Mouse (Mus musculus) kidney, embryonic 16.5 days (tissue): ENCODE measurements around the gene Txnrd2. TPM values are rescaled to one million over a fixed set of nuclear protein-coding genes. Genes with fewer than 3 reads are reported as not detected.

Experiments used
- ATAC-seq: fragments of 200-750 bp; cut with Nextera tagmentation; 2 replicates; pipeline ENCODE4 v1.8.0; 2017; ENCODE audit warnings: moderate TSS enrichment; ENCODE audit not compliant: low FRiP score, low TSS enrichment
- H3K27ac ChIP-seq: fragments of 300-500 bp; sonication (generic); 2 replicates; pipeline ENCODE4 v1.5.1; 2014; ENCODE audit warnings: low read length
- H3K27me3 ChIP-seq: fragments of 300-500 bp; sonication (generic); 2 replicates; pipeline ENCODE4 v1.6.1; 2014; ENCODE audit warnings: low read length, control low read depth, mixed read lengths; ENCODE audit not compliant: insufficient read depth
- H3K36me3 ChIP-seq: fragments of 300-500 bp; sonication (generic); 2 replicates; pipeline ENCODE4 v1.6.1; 2014; ENCODE audit warnings: low read length, control low read depth, mixed read lengths; ENCODE audit not compliant: insufficient read depth
- H3K4me1 ChIP-seq: fragments of 300-500 bp; sonication (generic); 2 replicates; pipeline ENCODE4 v1.6.1; 2014; ENCODE audit warnings: low read length, control low read depth, mixed read lengths; ENCODE audit not compliant: insufficient read depth
- H3K4me2 ChIP-seq: fragments of 300-500 bp; sonication (generic); replicated peaks from 2 replicates; pipeline ENCODE4 v1.6.1; 2014; ENCODE audit warnings: low read depth, low read length
- H3K4me3 ChIP-seq: fragments of 300-500 bp; sonication (generic); 2 replicates; pipeline ENCODE4 v1.5.1; 2014; ENCODE audit warnings: mild to moderate bottlenecking, low read length
- H3K9ac ChIP-seq: fragments of 300-500 bp; sonication (generic); replicated peaks from 2 replicates; pipeline ENCODE4 v1.6.1; 2014; ENCODE audit warnings: low read length
- H3K9me3 ChIP-seq: fragments of 300-500 bp; sonication (generic); 2 replicates; pipeline ENCODE4 v1.6.1; 2016; ENCODE audit warnings: low read length, control low read depth
- WGBS: fragments of 180-500 bp; shearing (Covaris S2); extraction: QIAGEN DNeasy Blood & Tissue Kit; methylation state at CpG from one replicate; pipeline ENCODE4 v1.1.7; 2014; 5-methylcytosine and 5-hydroxymethylcytosine counted together
- polyA plus RNA-seq: library from polyadenylated mRNA; unstranded; fragments of >200 nt; fragmentation: Nextera tagmentation; extraction: Ambion mirVana; gene quantifications from 2 replicates; pipeline ENCODE4 v1.2.1, GENCODE M21; 2015

Gene Txnrd2
- polyA plus RNA-seq, 1 experiment from 2014 or later, result 35.2 TPM

GRCm38 (mm10) chr16:18403285-18403684, 22.9 kb upstream of the Txnrd2 start:
- H3K36me3 ChIP-seq, result peaks cover 39% of the 10 kb centered on the region
- no peak for ATAC-seq
- H3K4me3 ChIP-seq, result no peak overlapping the region
- no peak overlapping the region for H3K4me2 ChIP-seq
- H3K27me3 ChIP-seq, result no peaks in the 10 kb centered on the region
- WGBS, result 83% methylated on average over 12 of the region's 12 CpGs
- peaks cover 7% of the 10 kb centered on the region; the same call in 1 of the 2 replicates for H3K4me1 ChIP-seq
- no peak overlapping the region for H3K9ac ChIP-seq
- H3K9me3 ChIP-seq, result no peaks in the 10 kb centered on the region
- H3K27ac ChIP-seq, result no peak overlapping the region

DNA sequence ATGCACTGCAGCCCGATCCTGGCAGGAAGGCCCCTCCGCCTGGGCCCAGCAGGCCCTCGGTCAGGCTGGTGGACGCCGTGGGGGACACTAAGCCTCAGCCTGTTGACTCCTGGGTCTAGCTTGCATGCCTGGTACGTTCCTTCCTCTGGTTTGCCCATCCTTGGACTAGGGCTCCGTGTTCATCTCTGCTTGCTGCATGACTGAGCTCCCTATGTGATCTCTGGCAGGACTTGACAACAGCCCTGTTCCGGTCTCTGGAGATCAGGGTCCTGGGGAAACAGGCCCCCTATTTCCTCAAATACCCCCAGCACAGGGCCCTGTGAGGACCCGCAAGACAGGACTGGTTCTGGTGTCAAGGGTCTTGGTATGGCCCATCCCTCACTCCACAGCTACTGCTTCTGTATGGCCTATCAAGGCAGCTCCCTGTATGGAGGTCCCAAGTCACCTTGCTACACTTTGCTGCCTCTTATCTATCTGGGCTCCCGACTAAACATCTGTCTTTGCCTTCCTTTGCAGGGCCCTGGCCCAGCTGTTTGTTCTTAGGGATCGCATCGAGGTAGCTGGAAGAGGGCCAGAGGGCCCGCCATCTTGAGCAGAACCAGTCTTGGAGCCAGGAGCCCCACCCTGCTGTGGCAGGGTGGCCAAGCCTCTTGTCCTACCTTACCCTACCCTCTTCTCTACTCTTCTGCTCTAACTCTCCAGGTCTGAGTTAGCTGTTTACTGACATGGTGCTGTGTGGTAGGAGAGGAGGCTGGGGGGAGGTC, 20.9 kb upstream of the Txnrd2 start:
- Histone ChIP-seq H3K27ac (no peak overlapping the region), H3K27me3 (no peaks in the 10 kb centered on the region), H3K9ac (no peak overlapping the region), H3K4me1 (peaks cover 14% of the 10 kb centered on the region), H3K4me2 (no peak overlapping the region), H3K4me3 (no peak overlapping the region), H3K36me3 (peaks cover 33% of the 10 kb centered on the region), H3K9me3 (no peaks in the 10 kb centered on the region)
- no peak for ATAC-seq
- WGBS, result 86% methylated on average over 13 of the region's 13 CpGs

GRCm38 (mm10) chr16:18405876-18406275, 20.3 kb upstream of the Txnrd2 start:
- 70% methylated on average over 2 of the region's 2 CpGs for WGBS
- Histone ChIP-seq H3K9ac (no peak overlapping the region), H3K4me1 (peaks cover 15% of the 10 kb centered on the region), H3K4me2 (no peak overlapping the region), H3K27me3 (no peaks in the 10 kb centered on the region), H3K4me3 (no peak overlapping the region), H3K27ac (no peak overlapping the region), H3K9me3 (no peaks in the 10 kb centered on the region), H3K36me3 (peaks cover 37% of the 10 kb centered on the region)
- no peak for ATAC-seq

DNA sequence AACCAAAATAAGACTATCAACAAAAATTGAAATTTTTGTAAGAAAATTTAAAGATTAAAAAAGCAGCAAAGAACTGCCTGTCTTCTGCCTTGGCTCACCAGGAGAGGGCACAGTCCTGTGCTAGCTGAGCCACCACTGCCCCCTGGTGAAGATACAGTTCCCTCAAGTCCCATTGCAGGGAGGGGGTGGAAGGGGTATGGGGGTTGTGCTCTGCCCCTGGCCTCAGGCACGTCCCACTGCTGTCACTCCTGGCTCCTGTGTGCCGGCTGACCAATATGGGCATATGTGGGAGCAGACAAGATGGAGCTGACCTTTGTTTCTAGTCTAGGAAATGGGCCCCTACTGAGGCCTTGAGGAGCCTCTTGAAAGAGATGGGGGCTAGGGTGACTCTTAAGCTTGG, 19.9 kb upstream of the Txnrd2 start:
- ATAC-seq, result peak; percentile 40; the same call in 1 of the 2 replicates
- no peak overlapping the region for H3K4me2 ChIP-seq

GRCm38 (mm10) chr16:18407912-18408311, 18.3 kb upstream of the Txnrd2 start:
- no peak overlapping the region for H3K4me2 ChIP-seq
- no peaks in the 10 kb centered on the region for H3K9me3 ChIP-seq
- H3K27me3 ChIP-seq, result no peaks in the 10 kb centered on the region
- 81% methylated on average over 7 of the region's 7 CpGs for WGBS
- no peak for ATAC-seq
- H3K36me3 ChIP-seq, result peaks cover 23% of the 10 kb centered on the region
- H3K4me1 ChIP-seq, result peaks cover 27% of the 10 kb centered on the region
- no peak overlapping the region for H3K4me3 ChIP-seq
- H3K9ac ChIP-seq, result no peak overlapping the region
- H3K27ac ChIP-seq, result no peak overlapping the region

More for the DNA sequence above, 19.9 kb upstream of the Txnrd2 start:
- WGBS, result 7% methylated on average over 2 of the region's 2 CpGs
- Histone ChIP-seq H3K4me3 (no peak overlapping the region), H3K4me1 (peaks cover 17% of the 10 kb centered on the region), H3K27ac (no peak overlapping the region), H3K27me3 (no peaks in the 10 kb centered on the region), H3K9me3 (no peaks in the 10 kb centered on the region), H3K9ac (no peak overlapping the region), H3K36me3 (peaks cover 37% of the 10 kb centered on the region)

- no peaks in the 10 kb centered on the region for H3K9me3 ChIP-seq
- WGBS, result 61% methylated on average over 4 of the region's 4 CpGs
- no peak overlapping the region; the same call in 1 of the 2 replicates for H3K9ac ChIP-seq
- H3K4me1 ChIP-seq, result peaks cover 27% of the 10 kb centered on the region
- no peaks in the 10 kb centered on the region for H3K27me3 ChIP-seq
- peaks cover 21% of the 10 kb centered on the region for H3K36me3 ChIP-seq
- H3K27ac ChIP-seq, result no peak overlapping the region
- H3K4me3 ChIP-seq, result no peak overlapping the region
- no peak overlapping the region for H3K4me2 ChIP-seq
- ATAC-seq, result no peak
Observed at GRCm38 (mm10) chr16:18409776-18410175, 16.4 kb upstream of the Txnrd2 start.

DNA sequence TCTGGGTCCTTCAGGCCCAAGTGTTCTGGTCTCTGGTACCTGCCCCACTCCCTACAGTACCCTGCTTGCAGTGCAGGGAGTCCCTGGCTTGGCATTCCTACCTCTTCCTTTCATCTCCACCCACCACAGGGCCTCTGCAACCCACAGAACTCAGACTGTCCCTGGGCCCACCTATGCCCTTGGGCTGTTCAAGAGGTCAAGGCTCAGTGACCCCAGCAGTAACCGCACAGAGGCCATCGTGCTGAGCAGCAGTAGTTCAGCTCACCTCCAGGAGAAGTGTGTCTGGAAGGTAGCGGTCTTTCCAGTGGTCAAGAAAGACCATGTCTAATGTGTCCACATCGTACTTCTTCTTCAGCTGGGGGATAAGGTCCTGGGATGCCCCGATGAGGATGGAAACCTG, 15.8 kb upstream of the Txnrd2 start:
- WGBS, result 70% methylated on average over 5 of the region's 5 CpGs
- Histone ChIP-seq H3K4me3 (no peak overlapping the region), H3K27me3 (no peaks in the 10 kb centered on the region), H3K9me3 (no peaks in the 10 kb centered on the region), H3K27ac (peak overlapping the region; percentile 67; the same call in 1 of the 2 replicates), H3K36me3 (peaks cover 23% of the 10 kb centered on the region), H3K9ac (no peak overlapping the region; the same call in 1 of the 2 replicates), H3K4me1 (peaks cover 27% of the 10 kb centered on the region), H3K4me2 (no peak overlapping the region)
- peak; percentile 1; the same call in 1 of the 2 replicates for ATAC-seq

DNA sequence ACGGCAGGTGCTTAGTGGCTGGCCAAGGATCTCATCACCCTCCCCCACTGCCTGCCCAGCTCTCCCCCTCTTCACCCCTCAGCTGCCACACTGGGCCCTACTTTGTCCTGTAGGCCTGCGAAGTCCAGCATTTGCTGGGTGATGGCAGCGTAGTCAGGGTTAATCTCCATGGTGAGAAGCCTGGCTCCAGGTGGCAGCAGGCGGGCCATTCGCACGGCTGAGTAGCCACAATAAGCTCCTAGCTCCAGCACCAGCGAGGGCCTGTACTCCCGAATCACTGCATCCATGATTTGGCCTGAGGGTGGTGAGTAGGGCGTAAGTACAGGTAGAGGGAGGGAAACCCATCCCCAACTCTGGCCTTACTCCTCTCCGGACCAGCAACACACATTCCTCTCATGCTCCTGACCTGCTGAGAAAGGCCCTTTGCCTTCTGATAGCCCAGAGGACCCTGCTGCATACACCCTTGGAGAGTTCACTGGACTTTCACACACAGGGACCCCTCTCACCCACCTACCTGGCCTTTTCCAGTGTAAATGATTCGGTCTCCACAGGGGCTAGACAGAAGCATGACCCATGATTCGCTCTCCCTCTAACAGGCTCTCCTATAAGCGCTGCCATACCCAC, 15.0 kb upstream of the Txnrd2 start:
- 0 out of 2 replicates have a peak overlapping the region, but pooled peaks have one; percentile 31 for H3K9ac ChIP-seq
- ATAC-seq, result peak; percentile 57
- no peaks in the 10 kb centered on the region for H3K9me3 ChIP-seq
- peaks cover 26% of the 10 kb centered on the region for H3K36me3 ChIP-seq
- H3K4me3 ChIP-seq, result no peak overlapping the region
- H3K4me2 ChIP-seq, result no peak overlapping the region
- H3K27ac ChIP-seq, result peak overlapping the region; percentile 67
- H3K4me1 ChIP-seq, result peaks cover 34% of the 10 kb centered on the region
- 61% methylated on average over 13 of the region's 13 CpGs for WGBS
- H3K27me3 ChIP-seq, result no peaks in the 10 kb centered on the region

GRCm38 (mm10) chr16:18411802-18412476, 14.2 kb upstream of the Txnrd2 start:
- Histone ChIP-seq H3K9ac (no peak overlapping the region), H3K4me3 (no peak overlapping the region), H3K9me3 (no peaks in the 10 kb centered on the region), H3K27me3 (no peaks in the 10 kb centered on the region), H3K4me2 (no peak overlapping the region), H3K36me3 (peaks cover 26% of the 10 kb centered on the region), H3K4me1 (peaks cover 42% of the 10 kb centered on the region), H3K27ac (peak overlapping the region; percentile 67)
- 76% methylated on average over 12 of the region's 12 CpGs for WGBS
- ATAC-seq, result peak; percentile 58
